Mouse (Mus musculus) liver, adult 2 months (tissue): ENCODE results near the gene Cdipt.

ENCODE experiments used
- CTCF ChIP-seq: fragments of 200-500 bp; IDR thresholded peaks from 2 replicates; pipeline ENCODE4 v1.5.1; 2011; ENCODE audit warnings: low read depth, low read length, control low read depth
- POLR2A ChIP-seq: fragments of 200-500 bp; IDR thresholded peaks from 2 replicates; pipeline ENCODE4 v1.6.1; 2011; ENCODE audit warnings: low read length, control low read depth; ENCODE audit not compliant: insufficient read depth; ENCODE audit errors: extremely low read depth

DNA sequence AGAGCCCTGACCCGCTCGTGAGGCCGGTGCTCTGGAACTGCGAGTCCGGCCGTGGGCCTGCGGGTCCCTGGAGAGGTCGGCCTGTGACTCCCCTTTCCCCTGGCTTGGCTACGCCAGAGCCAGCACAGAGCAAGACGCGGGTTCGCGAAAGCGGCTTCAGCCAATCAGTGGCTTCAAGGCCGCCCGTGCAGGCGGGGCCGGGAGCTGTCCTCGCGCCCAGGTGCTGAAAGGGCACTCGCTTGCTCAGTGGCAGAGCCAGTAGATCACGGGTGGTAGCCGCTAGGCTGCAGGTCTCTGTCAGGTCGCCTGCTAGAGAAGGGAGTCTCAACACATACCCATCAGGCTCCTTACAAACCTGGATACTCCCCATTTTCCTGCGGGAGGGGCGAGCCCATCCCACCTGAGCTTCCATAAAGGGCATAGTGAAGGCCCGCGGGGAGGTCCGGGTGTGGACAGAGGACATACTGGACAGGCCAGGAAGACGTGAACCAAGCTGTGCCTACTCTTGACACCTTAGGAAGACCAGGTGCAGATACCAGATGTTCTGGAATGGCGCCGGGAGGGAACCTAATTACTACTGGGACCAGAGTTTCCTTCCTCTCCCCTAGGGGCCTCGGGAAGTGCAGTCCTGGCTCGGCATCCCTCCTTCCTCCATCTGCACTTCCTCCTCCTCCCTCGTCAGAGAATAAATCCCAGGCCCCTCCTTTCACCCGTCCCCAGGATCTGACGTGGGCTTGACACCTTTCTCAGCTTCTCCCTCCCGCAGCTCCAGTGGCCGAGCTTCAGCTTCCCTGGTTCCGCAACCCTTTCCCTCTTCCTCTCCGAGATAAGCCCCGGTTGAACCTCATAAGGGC, 25.7 kb upstream of the Cdipt start, which contains the start of gene Sez6l2:
- no peak for TF ChIP-seq CTCF
- no peak for TF ChIP-seq POLR2A
